Mouse (Mus musculus) gastrocnemius, adult 18-20 months (tissue): ENCODE results near the gene Gjc1. TPM values are rescaled to one million over a fixed set of nuclear protein-coding genes. Genes with fewer than 3 reads are reported as not detected.
A peak's percentile ranks its signal among the peaks of the same experiment; 100 is the strongest.

ENCODE experiments used
- DNase-seq: peaks from one replicate; pipeline ENCODE4 v3.0.0; 2021; ENCODE audit warnings: low spot score
- long read RNA-seq, 2 experiments: library from polyadenylated mRNA; stranded (forward); transcript quantifications; one replicate each; pipeline ENCODE4 v2.0.0; 2021
- total RNA-seq, 2 experiments: library from RNA; stranded (reverse); gene quantifications; 2 replicates each; pipeline ENCODE4 v1.2.3; 2021

The Gjc1 gene
- 1 to 10 TPM; 3.7 to 4.6 TPM for total RNA-seq
- long read RNA-seq, experiment 1, transcript Gjc1-201 (3 exons, 1,903 nt) = major isoform, 9 of 11 reads
- long read RNA-seq, experiment 1, partial matches to known transcripts = 0 of 11 reads
- long read RNA-seq, experiment 1, other reads (novel, unspliced or antisense) = 2 of 11 reads
- long read RNA-seq, experiment 2, partial matches to known transcripts = 0 of 8 reads
- long read RNA-seq, experiment 2, other reads (novel, unspliced or antisense) = 3 of 8 reads

DNA sequence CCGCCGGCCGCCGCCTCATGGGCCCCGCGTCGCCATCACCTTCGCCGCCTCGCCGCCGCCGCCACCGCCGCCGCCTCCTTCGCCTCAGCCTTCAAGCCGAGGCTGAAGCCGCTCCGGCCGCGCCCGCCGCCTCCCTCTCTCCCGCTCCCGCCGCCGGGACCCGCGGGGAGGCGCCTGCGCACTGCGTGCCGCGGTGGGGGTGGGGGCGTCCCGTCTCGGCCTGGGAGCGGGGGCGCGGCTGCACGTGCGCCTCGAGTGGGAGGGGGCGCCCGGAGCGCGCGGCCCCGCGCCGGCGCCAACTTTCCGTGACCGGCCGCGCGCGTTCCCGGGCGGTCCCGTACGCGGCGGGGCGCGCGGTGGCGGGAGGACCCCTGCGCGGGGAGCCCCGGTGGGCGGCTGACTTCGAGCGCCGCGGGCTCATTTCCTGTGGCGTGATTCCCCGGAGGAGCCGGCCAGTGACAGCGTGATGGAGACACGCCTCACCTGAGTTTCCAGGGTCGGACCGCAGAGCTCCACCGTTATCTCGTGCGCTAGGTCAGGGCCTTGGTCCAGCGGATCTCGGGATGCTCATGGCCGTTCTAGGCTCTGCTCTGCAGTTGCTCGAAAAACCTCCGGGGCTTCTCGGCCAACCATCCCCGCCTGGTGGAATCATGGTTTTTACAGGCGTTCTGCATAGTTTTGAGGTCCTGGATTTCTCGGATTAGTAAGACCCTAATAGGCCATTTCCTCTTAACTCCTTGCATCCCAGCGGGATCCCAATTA lies at the start of gene Gjc1:
Gene Gjc1 (minus strand): TSS at position 680 of the 762 bp plus-strand sequence.
- DNase-seq = peak; percentile 39

DNA sequence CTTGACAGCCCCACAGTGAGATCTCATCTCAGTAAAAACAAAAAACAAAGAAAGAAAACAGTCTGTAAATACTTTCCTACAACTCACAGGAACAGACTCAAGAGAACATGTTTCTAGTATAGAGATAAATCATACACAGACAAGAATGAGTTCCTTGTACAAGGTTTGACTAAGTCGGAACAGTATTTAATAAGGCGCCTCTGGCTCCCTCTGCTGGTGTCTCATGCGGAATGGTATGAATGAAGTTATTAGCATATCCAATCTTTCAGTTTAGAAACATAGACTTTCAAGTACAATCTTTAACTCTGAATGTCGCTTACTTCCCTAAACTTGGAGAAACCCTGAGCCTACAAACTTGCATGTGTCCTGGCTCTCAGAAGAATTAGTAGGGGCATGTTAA lies 44.8 kb upstream of the Gjc1 start:
- DNase-seq = peak; percentile 66

DNA sequence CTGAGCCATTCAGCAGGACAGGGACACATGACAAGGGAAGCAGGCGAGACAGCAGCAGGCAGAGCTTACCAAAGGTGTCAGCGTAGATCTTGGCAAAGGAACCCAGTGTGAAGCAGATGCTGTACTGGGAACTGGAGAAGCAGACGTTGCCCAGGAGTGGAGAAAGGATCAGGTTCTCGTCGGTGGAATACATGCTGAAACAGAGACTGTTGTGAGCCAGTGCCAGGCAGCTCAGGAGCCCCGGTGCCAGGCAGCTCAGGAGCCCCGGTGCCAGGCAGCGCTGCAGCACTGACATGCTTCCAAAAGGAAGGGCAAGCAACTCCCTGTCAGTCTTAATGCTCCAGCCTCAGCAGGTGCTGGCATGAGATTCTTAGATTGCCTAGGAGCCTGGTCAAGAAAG lies 40.4 kb upstream of the Gjc1 start:
- DNase-seq = peak; percentile 76

DNA sequence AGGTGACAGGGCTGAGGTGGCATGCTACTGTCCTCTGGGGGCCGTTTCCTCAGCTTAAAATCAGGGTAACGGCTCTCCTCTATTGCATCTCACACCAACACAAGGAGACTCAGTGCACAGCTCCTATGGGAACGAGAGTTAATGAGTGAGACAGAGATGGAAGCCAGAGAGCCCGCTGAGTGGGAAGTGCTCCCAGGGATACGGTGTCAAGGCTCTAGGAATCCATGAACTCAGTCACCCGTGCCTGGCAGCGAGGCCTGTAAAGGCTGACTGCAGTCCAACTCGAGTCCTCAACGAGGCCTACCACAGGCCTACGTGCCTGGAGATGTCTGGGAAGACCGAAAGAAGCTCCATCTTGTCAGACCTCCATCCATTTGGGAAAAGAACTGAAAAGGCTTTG lies 39.5 kb upstream of the Gjc1 start:
- DNase-seq = peak; percentile 29

DNA sequence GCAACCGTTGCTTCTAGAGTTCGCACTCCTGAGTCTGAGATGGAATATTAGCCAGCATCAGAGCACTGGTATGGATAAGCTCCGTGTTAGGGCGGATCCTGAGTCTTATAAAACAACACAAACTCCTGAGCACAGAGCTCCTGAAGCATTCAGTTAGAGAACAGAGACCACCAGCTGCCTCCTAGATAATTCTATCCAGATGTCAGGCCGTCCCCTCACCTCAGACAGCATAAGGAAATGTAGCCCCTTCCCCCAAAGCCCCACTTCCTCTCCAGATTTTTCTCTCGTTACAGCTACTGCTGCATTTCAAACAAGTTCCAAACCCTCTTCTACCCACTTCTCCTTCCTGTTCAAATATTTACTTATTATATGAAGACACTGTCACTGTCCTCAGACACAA lies 36.4 kb upstream of the Gjc1 start:
- no peak for DNase-seq

DNA sequence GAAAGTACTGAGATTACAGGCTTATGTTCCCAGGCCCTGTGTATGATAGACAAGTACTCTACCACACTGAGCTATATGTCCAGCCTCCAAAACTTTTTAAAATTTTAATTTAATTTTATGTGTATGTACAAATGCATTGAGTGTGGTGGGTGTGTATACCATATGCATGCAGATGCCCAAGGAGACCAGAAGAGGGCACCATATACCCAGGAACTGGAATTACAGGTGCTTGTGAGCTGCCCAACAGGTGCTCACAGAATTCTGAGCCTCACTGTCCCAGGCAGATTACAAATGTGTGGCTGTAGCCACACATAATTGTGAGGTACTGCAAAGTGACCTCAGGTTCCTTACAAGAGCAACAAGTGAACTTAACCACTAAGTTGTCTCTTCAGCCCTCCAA lies 34.3 kb upstream of the Gjc1 start:
- DNase-seq = no peak

DNA sequence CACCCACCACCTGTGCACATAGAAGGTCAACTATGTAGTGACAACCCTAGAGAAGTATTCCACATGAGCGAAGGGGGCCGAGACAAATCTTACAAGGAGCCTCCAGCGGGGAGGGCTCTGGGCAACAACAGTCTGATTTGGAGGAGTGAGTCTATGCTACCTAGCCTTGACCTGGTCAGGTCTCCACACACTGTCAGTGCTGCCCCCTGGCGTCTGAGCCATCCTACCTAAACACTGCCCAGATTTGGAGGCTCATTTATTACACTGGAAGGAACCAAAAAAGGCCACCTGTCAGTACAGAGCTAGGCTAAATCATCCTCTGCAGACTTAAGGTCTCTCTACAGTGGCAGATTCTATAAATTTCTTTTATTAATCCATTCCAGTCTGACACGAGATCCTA lies 32.4 kb upstream of the Gjc1 start:
- peak; percentile 61 for DNase-seq

DNA sequence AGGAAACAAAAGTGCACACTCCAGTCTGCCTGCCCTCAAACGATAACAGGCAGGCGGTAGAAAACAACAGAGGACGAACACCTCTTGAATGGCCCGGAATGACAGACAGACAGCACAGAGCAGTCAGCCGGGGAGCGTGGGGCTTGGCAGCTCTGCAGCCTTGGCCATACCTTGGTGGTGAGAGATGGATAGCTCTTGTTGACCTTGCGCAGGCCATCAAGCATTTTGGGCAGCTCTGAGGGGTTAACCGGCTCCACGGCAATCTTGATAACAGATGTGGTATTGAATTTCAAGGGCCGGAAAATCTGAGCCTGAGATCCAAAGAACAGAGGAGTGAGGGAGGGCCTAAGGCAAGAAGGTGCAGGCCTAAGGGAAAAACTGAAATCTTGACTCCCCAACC lies 26.4 kb upstream of the Gjc1 start:
- no peak for DNase-seq

DNA sequence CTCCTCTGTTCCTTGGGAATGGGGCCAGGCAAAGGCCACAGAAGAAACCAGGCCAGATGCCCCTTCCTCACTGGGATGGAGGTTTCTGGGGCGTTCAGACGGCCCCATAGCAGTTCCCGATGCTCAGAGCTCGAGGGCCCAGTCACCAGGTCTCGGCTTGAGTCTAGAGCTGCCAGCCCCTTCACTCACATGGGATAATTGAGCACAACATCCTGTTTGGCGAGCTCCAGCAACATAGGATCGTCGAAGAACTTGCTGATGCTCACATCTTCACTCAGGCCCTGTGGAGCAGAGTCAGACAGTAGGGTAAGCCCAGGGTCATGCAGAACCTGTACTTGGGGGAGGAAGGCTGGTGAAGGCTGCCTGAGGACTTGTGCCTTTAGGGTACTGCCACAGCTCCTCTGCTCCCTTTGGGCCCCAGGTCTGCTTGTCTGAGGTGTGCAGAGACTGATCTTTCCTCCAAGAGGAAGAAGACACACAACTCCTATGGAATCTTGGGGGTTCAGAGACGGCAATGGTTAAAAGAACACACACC lies 19.2 kb upstream of the Gjc1 start:
- DNase-seq = no peak

DNA sequence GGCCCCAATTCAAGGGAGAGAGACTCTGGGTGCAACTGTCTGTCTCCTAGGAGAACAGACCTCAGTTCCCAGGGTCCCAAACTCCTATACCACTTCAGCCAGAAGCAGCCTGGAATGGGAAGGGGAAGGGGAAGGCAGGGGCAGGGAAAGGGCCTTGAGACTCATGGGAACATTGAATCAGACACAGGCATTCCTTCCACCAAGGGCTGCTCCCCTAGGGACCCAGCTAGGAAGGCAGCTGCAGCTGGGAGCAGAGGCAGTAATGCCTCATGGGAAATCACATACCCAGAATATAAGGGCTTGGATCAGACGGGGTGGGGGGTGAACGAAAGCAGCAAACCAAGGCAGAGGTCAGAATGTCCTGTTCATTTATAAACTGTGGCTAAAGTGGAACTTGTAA lies 18.6 kb upstream of the Gjc1 start:
- DNase-seq = no peak

DNA sequence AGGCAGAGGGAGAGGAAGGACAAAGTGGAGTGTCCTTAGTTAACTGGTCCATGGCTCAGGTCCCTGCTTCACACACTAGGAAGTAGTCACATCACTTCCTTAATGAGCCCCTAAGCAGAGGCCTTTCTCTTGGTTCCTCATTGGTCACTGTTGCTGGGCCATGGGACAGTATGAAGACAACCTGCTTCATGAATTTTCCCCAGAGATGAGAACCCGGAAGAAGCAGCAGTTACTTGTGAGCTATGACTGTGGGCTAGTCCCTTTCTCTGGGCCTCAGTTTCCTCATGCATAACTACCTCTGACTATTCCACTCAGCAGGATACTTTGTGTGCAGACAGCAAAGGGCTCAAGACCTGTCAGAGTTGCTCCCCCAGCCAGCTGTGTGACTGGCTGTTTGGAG lies 17.9 kb upstream of the Gjc1 start:
- DNase-seq = no peak

DNA sequence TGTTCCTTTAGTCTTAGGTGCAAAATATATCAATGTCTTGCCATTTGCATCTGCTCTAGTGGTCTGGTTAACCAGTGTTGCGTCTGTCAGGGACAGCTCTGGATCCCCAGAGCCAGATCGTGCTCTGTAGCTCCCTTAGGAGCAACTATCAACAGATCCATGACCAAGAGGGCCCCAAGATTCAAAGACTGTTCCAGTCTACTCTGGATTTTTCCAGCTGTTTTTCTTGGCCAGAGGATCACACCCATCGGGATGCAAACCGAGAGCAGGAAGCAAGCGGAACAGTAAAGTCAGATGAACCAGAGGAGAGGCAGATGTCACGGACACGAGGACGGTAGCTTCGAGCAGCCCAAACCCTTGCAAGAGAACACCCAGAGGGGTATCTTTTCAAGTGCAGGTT lies 16.6 kb upstream of the Gjc1 start:
- DNase-seq = no peak

DNA sequence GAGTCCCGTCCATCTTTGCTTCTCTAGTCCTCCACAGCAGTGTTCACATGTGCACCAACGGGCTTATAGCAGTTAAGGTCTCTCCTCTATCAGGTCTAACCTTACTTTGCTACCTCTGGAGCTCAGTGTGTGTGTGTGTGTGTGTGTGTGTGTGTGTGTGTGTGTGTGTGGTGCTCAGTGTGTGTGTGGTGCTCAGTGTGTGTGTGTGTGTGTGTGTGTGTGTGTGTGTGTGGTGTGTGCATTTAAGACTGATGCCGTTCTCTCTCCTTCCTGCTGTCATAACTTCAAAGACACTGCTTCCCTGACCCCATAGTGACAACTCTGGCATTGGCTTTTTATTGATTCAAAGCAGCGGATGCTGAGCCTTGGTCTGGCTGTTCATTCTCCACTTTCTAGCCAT lies 16.0 kb upstream of the Gjc1 start, which contains the start of gene Higd1b:
Gene Higd1b (plus strand): TSS at position 301 of the 400 bp plus-strand sequence.
- no peak for DNase-seq

DNA sequence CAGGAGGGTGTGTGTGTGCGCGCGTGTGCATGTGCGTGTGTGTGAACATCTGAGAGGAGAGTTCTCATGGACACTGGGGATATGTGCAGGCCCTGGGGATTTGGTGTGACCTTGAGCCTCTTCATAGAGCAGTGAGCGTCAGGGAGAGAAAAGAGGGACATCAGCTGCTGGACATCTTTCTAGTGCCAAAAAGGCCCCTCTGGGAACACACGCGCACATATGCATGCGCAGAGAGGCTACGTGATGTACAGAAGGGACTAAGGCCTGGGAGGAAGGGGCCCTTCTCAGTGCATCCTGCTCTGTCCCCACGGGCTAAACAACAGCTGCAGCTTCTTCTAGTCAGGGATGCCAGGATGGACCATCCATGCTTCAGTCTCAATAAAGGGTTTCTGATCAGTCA lies 14.7 kb upstream of the Gjc1 start:
- no peak for DNase-seq

DNA sequence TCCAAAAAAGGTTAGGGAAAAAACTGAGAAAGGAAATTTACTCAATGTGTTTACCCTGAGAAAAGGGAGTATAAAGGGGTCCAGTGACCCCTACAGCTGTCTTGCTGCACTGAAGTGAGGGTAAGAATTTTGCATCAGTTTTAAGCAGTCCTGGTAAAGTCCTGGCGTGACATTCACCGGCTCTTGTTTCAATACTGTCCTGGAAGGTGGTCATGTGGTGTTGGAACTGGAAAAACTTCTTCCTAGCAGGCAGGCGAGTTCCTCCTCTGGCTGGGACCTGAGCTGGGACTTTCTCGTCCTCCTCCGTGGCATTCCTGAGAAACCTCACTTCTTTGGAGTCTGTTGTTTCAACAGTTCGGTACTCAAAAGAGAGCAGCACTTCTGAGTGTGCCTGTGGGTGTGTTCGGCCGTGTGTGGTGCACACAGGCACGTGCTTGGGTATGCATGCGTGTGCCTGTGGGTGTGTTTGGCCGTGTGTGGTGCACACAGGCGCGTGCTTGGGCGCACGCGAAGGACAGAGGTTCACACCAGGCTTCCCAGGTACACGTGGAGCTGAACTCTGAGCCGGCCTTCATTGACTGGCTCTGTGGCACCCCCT lies 13.3 kb upstream of the Gjc1 start:
- no peak for DNase-seq

DNA sequence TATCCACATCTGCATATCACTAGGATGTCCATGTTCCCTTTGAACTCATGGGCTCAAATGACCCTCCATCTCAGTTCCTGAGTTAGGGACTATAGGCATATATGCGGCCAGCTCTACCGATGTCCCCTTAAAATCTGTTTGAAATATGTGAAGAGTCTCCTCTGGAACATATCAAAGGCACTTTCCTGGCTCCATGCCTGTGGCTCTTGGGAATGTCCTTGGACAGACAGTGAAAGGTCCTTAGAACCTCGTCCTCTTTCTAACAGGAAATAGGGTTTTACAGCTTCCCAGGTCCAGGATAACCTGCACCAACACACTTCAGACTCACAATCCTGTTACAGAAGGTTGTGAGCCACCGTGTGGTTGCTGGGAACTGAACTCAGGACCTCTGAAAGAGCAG lies 10.8 kb upstream of the Gjc1 start:
- DNase-seq = no peak

DNA sequence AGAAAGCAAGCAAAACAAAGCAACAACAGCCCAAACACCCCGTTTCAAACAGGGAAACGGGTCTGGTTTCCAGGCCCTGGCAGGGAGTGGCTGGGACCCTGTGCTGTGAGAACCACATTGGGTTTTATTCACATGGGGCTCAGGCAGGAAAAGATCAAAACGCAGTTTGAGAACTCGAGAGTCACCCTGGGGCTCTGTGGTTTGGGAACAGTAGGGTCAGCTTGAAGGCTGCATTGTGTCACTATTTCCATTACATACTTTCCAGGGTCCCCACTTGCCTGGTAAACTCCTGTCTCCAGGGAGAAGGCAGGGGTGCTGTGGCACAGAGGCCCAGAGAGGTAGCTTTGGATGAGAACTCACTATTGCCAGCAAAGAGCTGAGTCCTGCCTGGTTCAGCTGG lies 7.6 kb upstream of the Gjc1 start:
- DNase-seq = no peak

DNA sequence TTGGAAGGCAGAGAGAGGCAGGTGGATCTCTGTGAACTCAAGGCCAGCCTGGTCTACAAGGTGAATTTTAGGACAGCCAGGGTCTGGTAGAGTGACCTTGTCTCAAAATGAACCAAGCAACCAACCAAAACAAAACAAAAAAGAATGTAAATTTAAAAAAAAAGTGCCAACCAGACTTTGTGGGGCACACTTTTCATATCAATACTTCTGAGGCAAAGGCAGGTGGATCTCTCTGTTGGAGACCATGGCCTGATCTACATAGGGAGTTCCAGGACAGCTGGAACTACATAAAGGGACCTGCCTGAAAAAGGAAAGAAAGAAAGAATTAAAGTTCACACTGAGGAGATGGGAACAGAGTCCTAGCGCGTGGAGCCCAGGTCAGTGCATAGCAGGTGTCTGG lies 7.0 kb upstream of the Gjc1 start:
- no peak for DNase-seq

DNA sequence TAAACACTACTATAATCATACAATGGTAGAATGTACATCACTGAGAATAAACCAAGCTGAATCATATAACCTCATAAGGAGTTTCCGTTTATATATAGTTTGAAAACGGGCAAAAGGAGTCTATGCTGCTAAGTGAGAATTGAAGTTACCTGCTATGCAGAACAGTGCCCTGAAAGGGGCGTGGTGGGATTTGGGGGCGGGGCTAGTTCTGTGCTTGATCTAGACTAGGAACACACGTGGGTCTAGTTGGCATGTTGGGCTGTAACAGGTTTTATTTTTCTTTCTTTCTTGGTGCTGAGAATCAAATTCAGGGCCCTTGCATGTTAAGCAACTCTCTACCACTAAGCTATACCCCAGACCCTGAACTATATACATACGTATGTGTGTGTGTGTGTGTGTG lies 1.7 kb upstream of the Gjc1 start:
- DNase-seq = no peak

DNA sequence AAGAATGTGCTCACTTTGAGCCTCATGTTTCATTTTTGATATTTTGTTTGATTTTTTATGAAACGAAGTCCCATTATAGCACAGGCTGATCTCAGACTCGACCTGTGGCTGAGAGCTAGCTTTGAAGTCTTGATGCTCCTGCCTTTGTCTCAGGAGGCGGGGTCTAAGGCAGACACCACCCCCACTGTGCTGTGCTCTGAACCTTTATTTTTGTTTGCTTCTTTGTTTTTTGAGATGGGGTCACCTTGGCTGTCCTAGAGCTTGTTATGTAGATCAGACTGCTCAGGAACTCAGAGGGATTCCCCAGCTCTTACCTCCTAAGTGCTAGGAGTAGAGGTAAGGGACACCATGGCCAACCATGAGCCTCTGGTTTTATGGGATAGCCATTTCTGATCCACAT lies 932 bp upstream of the Gjc1 start:
- DNase-seq = no peak

DNA sequence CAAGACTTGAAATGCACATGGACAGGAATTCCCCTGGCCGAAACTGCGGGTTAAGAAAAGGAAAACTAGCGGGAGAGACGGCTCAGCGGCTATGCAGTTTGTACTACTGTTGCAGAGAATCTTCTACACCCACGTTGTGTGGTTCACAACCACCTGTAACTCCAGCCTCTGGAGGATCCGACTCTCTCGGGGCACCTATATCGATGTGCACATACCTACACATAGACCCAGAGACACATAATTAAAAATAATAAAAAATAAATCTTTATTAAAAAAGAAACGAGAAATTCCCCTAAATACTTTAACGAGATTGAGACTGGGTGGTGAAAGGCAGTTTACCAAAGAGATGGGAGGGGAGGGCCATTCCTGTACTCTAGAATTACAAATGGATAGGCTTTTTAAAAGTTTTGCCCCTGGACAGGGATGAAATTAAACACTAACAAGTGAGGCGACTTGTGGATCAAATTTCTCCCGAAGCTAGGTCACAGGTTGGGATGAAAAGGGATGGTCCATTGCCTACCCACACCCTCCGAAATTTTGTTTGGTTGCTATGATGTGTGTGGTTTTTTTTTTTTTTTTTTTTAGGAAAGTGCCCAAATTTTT lies 384 bp upstream of the Gjc1 start:
- no peak for DNase-seq
